Mouse (Mus musculus) cortical plate, adult 2 months (tissue): ENCODE data around the gene Etv6.

Experiments
- CTCF ChIP-seq: fragments of 200-500 bp; IDR thresholded peaks from 2 replicates; pipeline ENCODE4 v1.5.1; 2011; ENCODE audit warnings: mild to moderate bottlenecking, control low read depth, low read length; ENCODE audit not compliant: insufficient read depth; ENCODE audit errors: extremely low read depth
- POLR2A ChIP-seq: fragments of 200-500 bp; IDR thresholded peaks from 2 replicates; pipeline ENCODE4 v1.6.1; 2011; ENCODE audit warnings: mild to moderate bottlenecking, low read length, control low read depth; ENCODE audit not compliant: insufficient read depth; ENCODE audit errors: extremely low read depth

DNA sequence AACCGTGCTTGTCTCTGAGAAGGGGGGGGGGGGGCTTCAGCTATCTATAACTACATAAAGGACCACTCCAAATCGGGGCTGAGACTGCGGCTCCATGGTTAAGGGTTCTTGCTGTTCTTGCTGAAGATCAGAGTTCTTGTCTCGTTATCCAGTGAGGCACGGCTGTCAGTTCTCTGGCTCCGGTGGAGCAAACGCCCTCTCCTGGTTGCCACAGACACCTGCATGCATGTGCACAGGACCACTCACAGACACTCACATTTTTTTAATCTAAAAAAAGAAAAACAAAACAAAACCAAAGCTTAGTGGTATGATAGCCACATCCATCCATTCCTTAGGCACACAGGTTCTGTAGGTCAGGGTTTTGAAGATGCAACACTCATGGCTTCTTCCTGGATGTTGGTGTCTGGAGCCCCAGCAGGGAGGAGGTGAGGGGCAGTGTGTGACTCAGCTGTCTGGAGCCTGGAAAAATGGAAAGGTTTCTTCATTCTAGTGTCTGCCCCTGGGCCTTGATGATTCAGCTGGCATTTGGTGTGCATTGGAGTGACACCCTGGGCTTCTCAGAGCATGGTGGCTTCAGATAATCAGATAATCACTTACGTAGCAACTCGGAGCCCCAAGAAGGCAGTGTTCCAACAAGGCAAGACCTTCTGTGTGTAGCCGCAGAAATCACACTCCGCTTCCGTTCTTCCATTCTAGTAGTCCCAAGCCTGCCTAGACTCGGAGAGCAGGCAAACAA, 262.6 kb downstream of the Etv6 start:
- TF ChIP-seq CTCF = no peak
- TF ChIP-seq POLR2A = no peak
